Mouse (Mus musculus): ENCODE measurements around the gene Lsm11.
A peak's percentile ranks its signal among the peaks of the same experiment; 100 is the strongest.

The Lsm11 gene

GRCm38 (mm10) chr11:45944643-45945156 is at the start of gene Lsm11:
Gene Lsm11 (minus strand): TSS chr11:45944935.
- DNase-seq (ENCODE audit: low spot score in 2 of 2): peak; percentile 99

- DNase-seq (ENCODE audit: low spot score in 2 of 2): no peak
These were observed 47.4 kb upstream of the Lsm11 start for GRCm38 (mm10) chr11:45992087-45992486.

- DNase-seq (ENCODE audit: low spot score in 2 of 2): no peak
These were observed 46.9 kb upstream of the Lsm11 start for GRCm38 (mm10) chr11:45991604-45992003.

GRCm38 (mm10) chr11:45980893-45981253 is 36.1 kb upstream of the Lsm11 start:
- DNase-seq (ENCODE audit: low spot score in 2 of 2): no peak

GRCm38 (mm10) chr11:45979946-45980892 is 35.5 kb upstream of the Lsm11 start, which contains the start of gene Sox30:
Gene Sox30 (plus strand): TSS chr11:45980310.
- DNase-seq (ENCODE audit: low spot score in 2 of 2): peak; percentile 36 to 67

GRCm38 (mm10) chr11:45976061-45976460 is 31.3 kb upstream of the Lsm11 start:
- no peak for DNase-seq (ENCODE audit: low spot score in 2 of 2)

GRCm38 (mm10) chr11:45974466-45974865 is 29.7 kb upstream of the Lsm11 start:
- no peak for DNase-seq (ENCODE audit: low spot score in 2 of 2)

GRCm38 (mm10) chr11:45973635-45974034 is 28.9 kb upstream of the Lsm11 start:
- DNase-seq (ENCODE audit: low spot score in 2 of 2): no peak

GRCm38 (mm10) chr11:45968466-45968865 is 23.7 kb upstream of the Lsm11 start:
- DNase-seq (ENCODE audit: low spot score in 2 of 2): no peak

GRCm38 (mm10) chr11:45966896-45967295 is 22.2 kb upstream of the Lsm11 start:
- no peak for DNase-seq (ENCODE audit: low spot score in 2 of 2)

GRCm38 (mm10) chr11:45960003-45960402 is 15.3 kb upstream of the Lsm11 start:
- no peak for DNase-seq (ENCODE audit: low spot score in 2 of 2)

GRCm38 (mm10) chr11:45959598-45959997 is 14.9 kb upstream of the Lsm11 start:
- DNase-seq (ENCODE audit: low spot score in 2 of 2): no peak

GRCm38 (mm10) chr11:45955127-45955627 is 10.4 kb upstream of the Lsm11 start, which contains the start of gene Thg1l:
Gene Thg1l (minus strand): TSS chr11:45955494.
- peak; percentile 58 to 84 for DNase-seq (ENCODE audit: low spot score in 2 of 2)

GRCm38 (mm10) chr11:45947491-45947890 is 2.8 kb upstream of the Lsm11 start:
- DNase-seq (ENCODE audit: low spot score in 2 of 2): no peak

- DNase-seq (ENCODE audit: low spot score in 2 of 2): no peak
These were observed 2.1 kb upstream of the Lsm11 start for GRCm38 (mm10) chr11:45946796-45947195.

- DNase-seq (ENCODE audit: low spot score in 2 of 2): no peak
These were observed 668 bp downstream of the Lsm11 start for GRCm38 (mm10) chr11:45943891-45944642.

- DNase-seq (ENCODE audit: low spot score in 2 of 2): no peak
These were observed 1.5 kb downstream of the Lsm11 start for GRCm38 (mm10) chr11:45943108-45943705.

GRCm38 (mm10) chr11:45942281-45942680 is 2.5 kb downstream of the Lsm11 start:
- no peak for DNase-seq (ENCODE audit: low spot score in 2 of 2)

GRCm38 (mm10) chr11:45938917-45939316 is 5.8 kb downstream of the Lsm11 start:
- DNase-seq (ENCODE audit: low spot score in 2 of 2): no peak

- DNase-seq (ENCODE audit: low spot score in 2 of 2): no peak
These were observed 7.3 kb downstream of the Lsm11 start for GRCm38 (mm10) chr11:45937478-45937877.

GRCm38 (mm10) chr11:45932771-45933170 is 12.0 kb downstream of the Lsm11 start:
- no peak for DNase-seq (ENCODE audit: low spot score in 2 of 2)

GRCm38 (mm10) chr11:45929541-45929940 is 15.2 kb downstream of the Lsm11 start:
- no peak for DNase-seq (ENCODE audit: low spot score in 2 of 2)
